Mouse (Mus musculus) heart, embryonic 14.5 days (tissue): ENCODE data around the gene Fam124a. TPM values are rescaled to one million over a fixed set of nuclear protein-coding genes. Genes with fewer than 3 reads are reported as not detected.

Experiments used
- ATAC-seq: fragments of 200-750 bp; cut with Nextera tagmentation; 2 replicates; pipeline ENCODE4 v1.8.0; 2017; ENCODE audit warnings: low read depth, moderate TSS enrichment; ENCODE audit not compliant: insufficient number of reproducible peaks, insufficient read depth, low FRiP score
- H3K27ac ChIP-seq, 2 experiments: fragments of 200-500 bp in 1 of 2; fragments of 300-500 bp in 1 of 2; sonication (generic) in 1 of 2; replicated peaks in 1 of 2; 2 replicates each; pipeline ENCODE4 v1.5.1; 2012 to 2014; ENCODE audit warnings: low read depth in 2 of 2, low read length in 2 of 2, control low read depth in 1 of 2, mild to moderate bottlenecking in 1 of 2, mixed read lengths in 1 of 2; ENCODE audit not compliant: control insufficient read depth in 1 of 2, insufficient read depth in 1 of 2
- H3K27me3 ChIP-seq: fragments of 300-500 bp; sonication (generic); 2 replicates; pipeline ENCODE4 v1.6.1; 2014; ENCODE audit warnings: mild to moderate bottlenecking, low read length, control low read depth; ENCODE audit not compliant: control insufficient read depth, insufficient read depth
- H3K36me3 ChIP-seq: fragments of 300-500 bp; sonication (generic); 2 replicates; pipeline ENCODE4 v1.6.1; 2014; ENCODE audit warnings: mild to moderate bottlenecking, control low read depth, low read length, mixed read lengths; ENCODE audit not compliant: control insufficient read depth, insufficient read depth
- H3K4me1 ChIP-seq, 2 experiments: fragments of 200-500 bp in 1 of 2; fragments of 300-500 bp in 1 of 2; sonication (generic) in 1 of 2; 2 replicates each; pipeline ENCODE4 v1.6.1; 2012 to 2014; ENCODE audit warnings: low read length in 2 of 2, control low read depth in 1 of 2, mixed read lengths in 1 of 2; ENCODE audit not compliant: control insufficient read depth in 2 of 2, insufficient read depth in 2 of 2
- H3K4me2 ChIP-seq: fragments of 300-500 bp; sonication (generic); 2 replicates; pipeline ENCODE4 v1.6.1; 2014; ENCODE audit warnings: mild to moderate bottlenecking, low read length
- H3K4me3 ChIP-seq, 2 experiments: fragments of 200-500 bp in 1 of 2; fragments of 300-500 bp in 1 of 2; sonication (generic) in 1 of 2; 2 replicates each; pipeline ENCODE4 v1.5.1; 2012 to 2014; ENCODE audit warnings: low read length in 2 of 2, mild to moderate bottlenecking in 2 of 2, control low read depth in 1 of 2, low read depth in 1 of 2, moderate library complexity in 1 of 2; ENCODE audit not compliant: control insufficient read depth in 1 of 2, insufficient read depth in 1 of 2
- H3K9ac ChIP-seq: fragments of 300-500 bp; sonication (generic); 2 replicates; pipeline ENCODE4 v1.6.1; 2014; ENCODE audit warnings: mild to moderate bottlenecking, low read length
- H3K9me3 ChIP-seq: fragments of 300-500 bp; sonication (generic); 2 replicates; pipeline ENCODE4 v1.6.1; 2016; ENCODE audit warnings: low read length, control low read depth; ENCODE audit not compliant: control insufficient read depth
- WGBS: fragments of 180-500 bp; shearing (Covaris S2); extraction: QIAGEN DNeasy Blood & Tissue Kit; methylation state at CpG from one replicate; pipeline ENCODE4 v1.1.7; 2014; 5-methylcytosine and 5-hydroxymethylcytosine counted together
- polyA plus RNA-seq: library from polyadenylated mRNA; unstranded; fragments of >200 nt; fragmentation: Nextera tagmentation; extraction: Ambion mirVana; gene quantifications from 2 replicates; pipeline ENCODE4 v1.2.1, GENCODE M21; 2014

The Fam124a gene
- polyA plus RNA-seq, 1 experiment from 2014 or later, result 3.2 TPM

DNA sequence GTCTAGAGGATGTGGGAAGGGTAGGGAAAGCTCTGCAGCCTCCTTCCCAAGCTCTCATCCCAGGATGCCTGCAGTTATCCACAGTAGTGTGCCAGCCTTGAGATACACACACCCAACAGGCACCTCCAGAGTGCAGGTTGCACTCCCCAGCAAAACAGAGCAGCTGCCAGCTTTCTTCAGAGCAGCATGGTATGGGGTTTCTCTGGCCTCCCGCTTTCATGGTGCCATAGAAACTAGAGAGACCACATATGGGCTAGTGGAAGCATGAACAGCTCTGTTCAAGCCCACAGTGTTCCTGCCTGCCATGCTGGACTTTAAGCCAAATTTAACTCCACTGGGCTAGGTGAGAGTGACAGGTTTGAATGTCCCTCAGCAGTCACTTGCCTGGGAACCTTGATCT lies 47.3 kb downstream of the Fam124a start:
- Histone ChIP-seq H3K36me3 (no peaks in the 10 kb centered on the region), H3K4me1 (peaks cover 4% of the 10 kb centered on the region in 2 experiments; a peak in 3 of 4 replicates), H3K9me3 (no peaks in the 10 kb centered on the region), H3K4me2 (no peak overlapping the region), H3K27me3 (no peaks in the 10 kb centered on the region), H3K9ac (no peak overlapping the region), H3K27ac (no peak overlapping the region), H3K4me3 (no peak overlapping the region)
- 100% methylated on average over 1 of the region's 1 CpGs for WGBS
- no peak for ATAC-seq

DNA sequence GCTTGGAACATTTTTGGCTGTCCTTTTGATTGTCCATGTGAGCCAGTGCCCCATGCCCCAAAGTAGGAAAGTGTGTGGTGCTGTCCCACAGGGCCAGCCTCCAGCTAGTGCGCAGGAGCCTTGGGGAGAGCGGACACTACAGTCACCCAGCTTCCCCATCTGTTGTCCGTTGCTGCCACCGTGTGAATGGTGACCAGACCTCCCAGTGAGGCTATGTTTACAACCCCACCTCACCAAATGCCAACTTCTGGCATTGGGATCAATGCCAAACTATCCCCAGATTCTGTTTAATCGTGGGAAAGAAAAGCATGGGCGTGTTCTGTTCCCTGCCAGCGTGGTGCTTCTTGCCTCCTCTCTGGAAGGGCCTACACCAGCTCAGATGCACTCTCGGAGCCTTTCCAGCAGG lies 52.3 kb downstream of the Fam124a start:
- Histone ChIP-seq H3K36me3 (no peaks in the 10 kb centered on the region), H3K27ac (no peak overlapping the region), H3K9me3 (no peaks in the 10 kb centered on the region), H3K4me1 (no peaks in the 10 kb centered on the region), H3K4me3 (no peak overlapping the region), H3K27me3 (no peaks in the 10 kb centered on the region), H3K4me2 (no peak overlapping the region), H3K9ac (no peak overlapping the region)
- 63% methylated on average over 8 of the region's 8 CpGs for WGBS
- no peak for ATAC-seq

DNA sequence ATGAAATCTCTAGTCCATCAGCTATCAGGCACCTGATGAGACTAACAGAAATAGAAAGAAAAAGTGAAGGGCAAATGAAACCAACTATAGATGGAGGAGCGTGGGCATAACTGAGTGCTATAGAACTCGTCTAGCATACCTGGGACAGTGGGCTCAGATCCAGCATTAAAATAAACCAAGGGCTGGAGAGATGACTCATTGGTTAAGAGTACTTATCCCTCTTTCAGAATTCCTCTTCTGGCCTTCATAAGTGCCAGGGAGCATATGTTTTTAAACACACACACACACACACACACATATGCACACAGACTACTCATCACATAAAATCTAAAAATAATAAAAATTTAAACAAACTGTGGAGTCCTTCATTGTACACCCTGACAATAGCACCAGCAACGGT lies 54.4 kb downstream of the Fam124a start:
- Histone ChIP-seq H3K36me3 (no peaks in the 10 kb centered on the region), H3K27me3 (no peaks in the 10 kb centered on the region), H3K9me3 (no peaks in the 10 kb centered on the region), H3K4me1 (no peaks in the 10 kb centered on the region), H3K4me2 (no peak overlapping the region), H3K9ac (no peak overlapping the region), H3K27ac (no peak overlapping the region), H3K4me3 (no peak overlapping the region)
- 48% methylated on average over 3 of the region's 3 CpGs for WGBS
- ATAC-seq, result no peak

DNA sequence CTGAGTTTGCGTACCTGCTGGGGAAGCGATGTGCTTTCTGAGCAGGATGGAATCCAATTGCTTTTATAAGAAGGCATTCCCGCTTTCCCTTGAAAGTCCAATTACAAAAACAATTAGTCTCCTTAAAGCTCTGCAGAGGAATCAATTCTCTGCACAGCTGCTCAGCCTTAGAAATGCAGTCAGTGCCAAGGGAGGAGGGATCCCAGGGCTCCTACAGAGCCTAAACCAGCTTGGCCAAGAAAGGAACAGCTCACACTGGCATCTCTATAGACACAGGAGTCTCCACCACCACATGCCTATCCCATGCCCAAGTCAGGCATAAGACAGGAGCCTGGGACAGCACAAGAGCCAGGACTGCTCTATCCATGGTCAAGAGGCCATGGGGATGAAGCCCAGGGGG lies 66.9 kb downstream of the Fam124a start:
- WGBS, result 84% methylated on average over 3 of the region's 3 CpGs
- ATAC-seq, result no peak
- Histone ChIP-seq H3K4me3 (no peak overlapping the region), H3K9me3 (no peaks in the 10 kb centered on the region), H3K9ac (no peak overlapping the region), H3K27me3 (no peaks in the 10 kb centered on the region), H3K36me3 (no peaks in the 10 kb centered on the region), H3K4me2 (no peak overlapping the region), H3K4me1 (no peaks in the 10 kb centered on the region), H3K27ac (no peak overlapping the region)

DNA sequence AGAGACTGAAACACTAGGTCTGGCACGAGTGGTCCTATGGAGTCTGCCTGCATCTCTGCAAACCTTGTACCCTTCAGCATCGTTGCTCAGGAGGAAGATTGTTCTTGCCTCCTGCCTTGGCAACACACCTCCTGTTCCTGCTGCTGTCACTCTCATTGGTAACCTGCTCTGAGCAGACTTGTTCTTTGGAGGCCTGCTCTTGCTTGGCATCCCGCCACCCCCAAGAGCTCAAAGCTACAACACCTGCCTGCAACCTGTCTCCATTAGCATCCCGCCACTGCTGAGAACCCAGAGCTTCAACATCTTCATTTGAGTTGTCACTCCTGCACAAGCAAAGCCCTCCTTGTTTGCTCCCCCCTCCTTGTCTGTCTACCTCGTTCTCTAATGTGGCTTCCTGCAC lies 72.4 kb downstream of the Fam124a start:
- Histone ChIP-seq H3K27me3 (no peaks in the 10 kb centered on the region), H3K9me3 (no peaks in the 10 kb centered on the region), H3K27ac (no peak overlapping the region), H3K4me3 (no peak overlapping the region), H3K4me2 (no peak overlapping the region), H3K9ac (no peak overlapping the region), H3K36me3 (no peaks in the 10 kb centered on the region), H3K4me1 (no peaks in the 10 kb centered on the region)
- ATAC-seq, result no peak
- WGBS, result 88% methylated on average over 5 of the region's 5 CpGs

DNA sequence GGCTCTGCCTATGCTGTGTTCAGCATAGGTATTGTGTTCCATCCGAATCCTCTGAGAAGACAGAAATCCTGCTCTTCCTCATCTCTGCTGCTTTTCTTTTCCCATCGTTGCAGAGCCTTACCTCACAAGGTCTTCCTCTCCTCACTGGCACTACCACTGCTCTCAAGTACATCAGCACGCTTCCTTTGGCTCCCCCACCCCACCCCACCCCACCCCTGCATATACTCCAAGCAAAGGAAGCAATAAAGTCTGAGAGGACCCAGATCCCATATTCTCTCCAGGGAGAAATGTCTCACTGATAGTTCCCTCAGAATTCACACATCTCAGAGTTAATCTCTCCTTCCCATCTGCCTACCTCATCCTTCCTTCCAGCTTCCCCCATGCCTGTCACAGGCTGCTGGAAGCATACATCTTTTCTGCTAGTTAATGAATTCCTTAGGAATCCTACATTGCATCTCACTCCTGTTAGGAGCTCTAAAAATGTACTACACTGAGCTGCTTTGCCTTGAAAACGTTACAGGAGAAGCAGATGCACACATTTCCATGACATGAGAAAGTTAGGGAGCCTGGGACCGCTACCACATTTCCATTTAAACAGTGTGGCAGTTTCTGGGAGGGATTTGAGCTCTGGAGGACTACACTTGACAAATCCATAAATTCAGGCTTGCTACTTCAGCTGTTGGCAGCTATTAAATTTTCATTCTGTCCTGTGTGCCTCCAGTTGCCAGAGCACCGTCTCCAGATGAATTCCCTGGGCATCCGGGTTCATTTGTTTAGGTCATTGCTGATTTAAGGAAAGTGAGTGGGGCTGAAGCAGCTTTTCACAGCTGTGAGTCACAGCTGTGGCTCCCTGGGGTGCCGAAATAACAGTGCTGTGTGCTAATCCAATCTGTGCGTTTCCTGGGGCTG lies 82.2 kb downstream of the Fam124a start:
- WGBS, result 23% methylated on average over 9 of the region's 9 CpGs
- no peak overlapping the region for H3K4me3 ChIP-seq

DNA sequence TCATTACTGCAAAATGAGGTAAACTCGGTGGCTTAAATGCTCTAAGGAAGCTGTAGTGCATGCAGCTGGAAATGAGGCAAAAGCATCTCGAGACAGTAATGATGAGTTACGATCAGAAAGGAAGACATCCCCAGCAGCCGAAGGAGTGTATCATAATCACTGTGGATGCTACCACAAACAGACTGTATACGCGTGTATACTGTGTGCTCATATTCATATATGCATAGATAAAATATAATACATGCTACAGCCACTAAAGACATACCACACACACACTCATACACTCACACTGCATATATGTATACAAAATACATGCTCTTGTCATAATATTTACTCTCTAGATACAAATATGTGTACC lies 82.8 kb downstream of the Fam124a start:
- no peaks in the 10 kb centered on the region for H3K4me1 ChIP-seq
- H3K9ac ChIP-seq, result no peak overlapping the region
- ATAC-seq, result no peak
- WGBS, result 55% methylated on average over 6 of the region's 6 CpGs
- H3K4me2 ChIP-seq, result no peak overlapping the region
- H3K4me3 ChIP-seq, result no peak overlapping the region
- no peaks in the 10 kb centered on the region for H3K27me3 ChIP-seq
- H3K36me3 ChIP-seq, result no peaks in the 10 kb centered on the region
- H3K27ac ChIP-seq, result no peak overlapping the region
- no peaks in the 10 kb centered on the region for H3K9me3 ChIP-seq

More for the DNA sequence above, 82.2 kb downstream of the Fam124a start:
- Histone ChIP-seq H3K9ac (no peak overlapping the region), H3K27me3 (no peaks in the 10 kb centered on the region), H3K27ac (no peak overlapping the region), H3K4me1 (no peaks in the 10 kb centered on the region), H3K36me3 (no peaks in the 10 kb centered on the region), H3K4me2 (no peak overlapping the region), H3K9me3 (no peaks in the 10 kb centered on the region)
- ATAC-seq, result no peak

DNA sequence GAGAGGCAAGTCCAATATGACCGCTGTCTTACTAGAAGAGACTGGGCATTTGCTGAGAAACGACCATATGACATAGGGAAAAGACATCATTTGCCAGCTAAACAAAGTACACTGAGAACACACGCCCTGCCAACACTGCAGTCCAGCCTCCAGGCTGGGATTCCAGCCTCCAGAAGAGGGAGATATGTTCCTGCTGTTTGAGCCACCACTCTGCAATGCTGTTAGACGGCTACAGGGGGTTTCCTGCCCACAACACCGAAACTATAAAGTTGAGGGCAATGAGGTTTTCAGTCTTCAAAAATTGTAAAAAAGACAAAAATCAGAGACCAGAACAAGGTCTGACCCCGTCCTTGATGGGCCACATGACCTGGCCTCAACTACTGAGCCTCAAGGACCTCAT lies 83.6 kb downstream of the Fam124a start:
- Histone ChIP-seq H3K9ac (no peak overlapping the region), H3K9me3 (no peaks in the 10 kb centered on the region), H3K4me2 (no peak overlapping the region), H3K36me3 (no peaks in the 10 kb centered on the region), H3K27me3 (no peaks in the 10 kb centered on the region), H3K27ac (no peak overlapping the region), H3K4me1 (no peaks in the 10 kb centered on the region), H3K4me3 (no peak overlapping the region)
- 51% methylated on average over 6 of the region's 6 CpGs for whole genome bisulfite sequencing
- ATAC-seq, result no peak
